Mouse (Mus musculus) kidney, postnatal 0 days (tissue): ENCODE results near the gene H2-DMb1. TPM values are rescaled to one million over a fixed set of nuclear protein-coding genes. Genes with fewer than 3 reads are reported as not detected.

Experiments used
- ATAC-seq: fragments of 200-750 bp; cut with Nextera tagmentation; replicated peaks from 2 replicates; pipeline ENCODE4 v1.8.0; 2017; ENCODE audit warnings: low read depth, moderate number of reproducible peaks, moderate TSS enrichment, moderate library complexity; ENCODE audit not compliant: low FRiP score
- DNase-seq: peaks from one replicate; pipeline ENCODE4 v3.0.0-alpha.2; 2016; ENCODE audit warnings: low spot score
- H3K27ac ChIP-seq: fragments of 300-500 bp; sonication (generic); 2 replicates; pipeline ENCODE4 v1.5.1; 2014; ENCODE audit warnings: mild to moderate bottlenecking
- H3K27me3 ChIP-seq: fragments of 300-500 bp; sonication (generic); 2 replicates; pipeline ENCODE4 v1.6.1; 2014; ENCODE audit warnings: low read length, mixed read lengths; ENCODE audit not compliant: insufficient read depth
- H3K36me3 ChIP-seq: fragments of 300-500 bp; sonication (generic); 2 replicates; pipeline ENCODE4 v1.6.1; 2014; ENCODE audit warnings: low read length, mixed read lengths; ENCODE audit not compliant: insufficient read depth
- H3K4me1 ChIP-seq: fragments of 300-500 bp; sonication (generic); replicated peaks from 2 replicates; pipeline ENCODE4 v1.6.1; 2014; ENCODE audit warnings: antibody characterized with exemption, low read length, mixed read lengths; ENCODE audit not compliant: insufficient read depth
- H3K4me2 ChIP-seq: fragments of 300-500 bp; sonication (generic); 2 replicates; pipeline ENCODE4 v1.6.1; 2014; ENCODE audit warnings: mild to moderate bottlenecking, low read length, moderate library complexity, mixed read lengths
- H3K4me3 ChIP-seq: fragments of 300-500 bp; sonication (generic); replicated peaks from 2 replicates; pipeline ENCODE4 v1.5.1; 2014; ENCODE audit warnings: low read depth, low read length
- H3K9ac ChIP-seq: fragments of 300-500 bp; sonication (generic); 2 replicates; pipeline ENCODE4 v1.6.1; 2014; ENCODE audit warnings: low read depth, low read length
- H3K9me3 ChIP-seq: fragments of 300-500 bp; sonication (generic); replicated peaks from 2 replicates; pipeline ENCODE4 v1.6.1; 2016; ENCODE audit warnings: low read length, inconsistent platforms, mixed read lengths
- CTCF ChIP-seq: IDR thresholded peaks from 2 replicates; pipeline ENCODE4 v1.5.1; 2016; ENCODE audit warnings: antibody characterized with exemption, low read depth, mild to moderate bottlenecking, moderate library complexity
- WGBS: fragments of 180-500 bp; shearing (Covaris S2); extraction: QIAGEN DNeasy Blood & Tissue Kit; methylation state at CpG from one replicate; pipeline ENCODE4 v1.1.7; 2014; 5-methylcytosine and 5-hydroxymethylcytosine counted together
- polyA plus RNA-seq: library from polyadenylated mRNA; unstranded; fragments of >200 nt; fragmentation: Nextera tagmentation; extraction: Ambion mirVana; gene quantifications from 2 replicates; pipeline ENCODE4 v1.2.1, GENCODE M21; 2015

The H2-DMb1 gene
- polyA plus RNA-seq, 1 experiment from 2014 or later: 12.9 TPM

GRCm38 (mm10) chr17:34208421-34208820, 55.5 kb downstream of the H2-DMb1 start:
- Histone ChIP-seq H3K4me1 (no peaks in the 10 kb centered on the region; the same call in 1 of the 2 replicates), H3K27ac (no peak overlapping the region), H3K36me3 (no peaks in the 10 kb centered on the region), H3K4me2 (no peak overlapping the region), H3K9me3 (no peaks in the 10 kb centered on the region), H3K27me3 (peaks cover 7% of the 10 kb centered on the region; the same call in 1 of the 2 replicates), H3K9ac (no peak overlapping the region), H3K4me3 (no peak overlapping the region)
- ATAC-seq (no peak), DNase-seq (no peak)
- no peak for TF ChIP-seq CTCF
- WGBS: 20% methylated on average over 10 of the region's 10 CpGs

DNA sequence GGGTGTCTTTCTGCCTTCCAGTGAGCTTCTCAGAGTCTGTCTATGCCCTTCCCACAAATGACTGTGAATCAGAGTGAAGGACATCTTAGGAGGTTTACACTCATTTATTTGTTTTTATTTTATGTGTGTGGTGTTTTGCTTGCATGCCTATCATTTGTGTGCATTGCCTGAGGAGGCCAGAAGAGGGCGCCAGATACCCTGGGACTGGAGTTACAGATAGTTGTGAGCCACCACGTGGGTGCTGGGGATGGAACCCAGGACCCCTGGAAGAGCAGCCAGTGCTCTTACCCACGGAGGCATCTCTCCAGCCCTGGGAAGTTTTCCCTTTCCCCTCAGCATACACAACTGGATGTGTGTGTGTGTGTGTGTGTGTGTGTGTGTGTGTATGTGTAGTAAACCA, 56.8 kb downstream of the H2-DMb1 start:
- Histone ChIP-seq H3K4me2 (no peak overlapping the region), H3K27ac (no peak overlapping the region), H3K9me3 (no peaks in the 10 kb centered on the region), H3K4me3 (no peak overlapping the region), H3K4me1 (no peaks in the 10 kb centered on the region; the same call in 1 of the 2 replicates), H3K36me3 (no peaks in the 10 kb centered on the region), H3K9ac (no peak overlapping the region), H3K27me3 (peaks cover 14% of the 10 kb centered on the region; the same call in 1 of the 2 replicates)
- DNase-seq (no peak), ATAC-seq (no peak)
- TF ChIP-seq CTCF: peak; percentile 49
- 57% methylated on average over 3 of the region's 3 CpGs for WGBS

Other genes with a start within 250 kb of the H2-DMb1 start
- 0.29 TPM in 1 of 2 replicates, not detected in the other for gene Platr17, start 247.9 kb upstream of the H2-DMb1 start, polyA plus RNA-seq
- 33.4 and 39.5 TPM in 2 replicates for gene Daxx, start 243.7 kb upstream of the H2-DMb1 start, polyA plus RNA-seq
- 50.6 and 53.2 TPM in 2 replicates for gene Tapbp, start 237.2 kb upstream of the H2-DMb1 start, polyA plus RNA-seq
- 19.8 TPM in 2 replicates for gene Zbtb22, start 237.2 kb upstream of the H2-DMb1 start, polyA plus RNA-seq
- 22.2 TPM in 2 replicates for gene Rgl2, start 223.5 kb upstream of the H2-DMb1 start, polyA plus RNA-seq
- gene Pfdn6, start 212.7 kb upstream of the H2-DMb1 start, polyA plus RNA-seq: 147 and 150 TPM in 2 replicates
- 20.1 and 20.3 TPM in 2 replicates for gene Wdr46, start 212.4 kb upstream of the H2-DMb1 start, polyA plus RNA-seq
- gene B3galt4, start 201.6 kb upstream of the H2-DMb1 start, polyA plus RNA-seq: 6.7 and 8.1 TPM in 2 replicates
- 37.7 and 40.7 TPM in 2 replicates for gene Vps52, start 197.3 kb upstream of the H2-DMb1 start, polyA plus RNA-seq
- gene Rps18, start 197.1 kb upstream of the H2-DMb1 start, polyA plus RNA-seq: 2,059 and 2,304 TPM in 2 replicates
- 76.0 and 82.2 TPM in 2 replicates for gene H2-K1, start 152.7 kb upstream of the H2-DMb1 start, polyA plus RNA-seq
- 17.9 and 23.3 TPM in 2 replicates for gene Ring1, start 128.4 kb upstream of the H2-DMb1 start, polyA plus RNA-seq
- 64.9 and 65.7 TPM in 2 replicates for gene H2-Ke6, start 125.0 kb upstream of the H2-DMb1 start, polyA plus RNA-seq
- gene Slc39a7, start 121.4 kb upstream of the H2-DMb1 start, polyA plus RNA-seq: 149 and 165 TPM in 2 replicates
- gene Rxrb, start 121.3 kb upstream of the H2-DMb1 start, polyA plus RNA-seq: 42.3 and 46.1 TPM in 2 replicates
- gene Col11a2, start 113.6 kb upstream of the H2-DMb1 start, polyA plus RNA-seq: 1.4 and 1.6 TPM in 2 replicates
- 0.83 and 0.95 TPM in 2 replicates for gene H2-Oa, start 60.7 kb upstream of the H2-DMb1 start, polyA plus RNA-seq
- 18.6 and 20.6 TPM in 2 replicates for gene H2-DMa, start 33.5 kb upstream of the H2-DMb1 start, polyA plus RNA-seq
- gene Brd2, start 30.4 kb upstream of the H2-DMb1 start, polyA plus RNA-seq: 90.2 and 100 TPM in 2 replicates
- gene H2-DMb2, start 9.8 kb upstream of the H2-DMb1 start, polyA plus RNA-seq: 15.3 and 19.4 TPM in 2 replicates
- 8.5 and 8.8 TPM in 2 replicates for gene Tap1, start 34.5 kb downstream of the H2-DMb1 start, polyA plus RNA-seq
- 5.9 TPM in 2 replicates for gene Psmb9, start 34.7 kb downstream of the H2-DMb1 start, polyA plus RNA-seq
- 17.7 and 21.6 TPM in 2 replicates for gene Psmb8, start 44.6 kb downstream of the H2-DMb1 start, polyA plus RNA-seq
- gene Tap2, start 50.5 kb downstream of the H2-DMb1 start, polyA plus RNA-seq: 8.8 TPM in 2 replicates
- 0.11 and 0.18 TPM in 2 replicates for gene H2-Ob, start 85.8 kb downstream of the H2-DMb1 start, polyA plus RNA-seq
- gene H2-Ab1, start 104.6 kb downstream of the H2-DMb1 start, polyA plus RNA-seq: 48.2 and 49.7 TPM in 2 replicates
- gene H2-Aa, start 134.8 kb downstream of the H2-DMb1 start, polyA plus RNA-seq: 5.9 and 6.0 TPM in 2 replicates
- gene H2-Eb1, start 152.8 kb downstream of the H2-DMb1 start, polyA plus RNA-seq: 13.6 and 14.3 TPM in 2 replicates
- 0.06 TPM in 1 of 2 replicates, not detected in the other for gene H2-Eb2, start 172.6 kb downstream of the H2-DMb1 start, polyA plus RNA-seq
- gene Btnl2, start 201.8 kb downstream of the H2-DMb1 start, polyA plus RNA-seq: 0.04 TPM in 1 of 2 replicates, not detected in the other
- not detected in 2 replicates for gene Btnl1, start 224.1 kb downstream of the H2-DMb1 start, polyA plus RNA-seq
- gene BC051142, start 245.7 kb downstream of the H2-DMb1 start, polyA plus RNA-seq: 1.2 and 1.4 TPM in 2 replicates